Mouse (Mus musculus) limb, embryonic 14.5 days (tissue): ENCODE measurements around the gene 2510002D24Rik. TPM values are rescaled to one million over a fixed set of nuclear protein-coding genes. Genes with fewer than 3 reads are reported as not detected.

ENCODE experiments used
- ATAC-seq: fragments of 200-750 bp; cut with Nextera tagmentation; 2 replicates; pipeline ENCODE4 v1.8.0; 2017; ENCODE audit warnings: low read depth, moderate number of reproducible peaks, moderate TSS enrichment; ENCODE audit not compliant: low FRiP score
- DNase-seq: peaks from one replicate; pipeline ENCODE4 v3.0.0-alpha.2; 2015; ENCODE audit warnings: low spot score
- H3K27ac ChIP-seq: fragments of 300-500 bp; sonication (generic); replicated peaks from 2 replicates; pipeline ENCODE4 v1.5.1; 2014; ENCODE audit warnings: low read depth, mild to moderate bottlenecking, low read length, moderate library complexity, mixed read lengths
- H3K27me3 ChIP-seq: fragments of 300-500 bp; sonication (generic); 2 replicates; pipeline ENCODE4 v1.6.1; 2014; ENCODE audit warnings: low read length, mixed read lengths; ENCODE audit not compliant: control insufficient read depth, insufficient read depth
- H3K36me3 ChIP-seq: fragments of 300-500 bp; sonication (generic); 2 replicates; pipeline ENCODE4 v1.6.1; 2014; ENCODE audit warnings: mild to moderate bottlenecking, low read length, moderate library complexity, mixed read lengths; ENCODE audit not compliant: control insufficient read depth, insufficient read depth
- H3K4me1 ChIP-seq: fragments of 300-500 bp; sonication (generic); 2 replicates; pipeline ENCODE4 v1.6.1; 2014; ENCODE audit warnings: antibody characterized with exemption, low read length, mixed read lengths; ENCODE audit not compliant: control insufficient read depth, insufficient read depth
- H3K4me2 ChIP-seq: fragments of 300-500 bp; sonication (generic); replicated peaks from 2 replicates; pipeline ENCODE4 v1.6.1; 2014; ENCODE audit warnings: low read depth, mild to moderate bottlenecking, low read length, moderate library complexity; ENCODE audit not compliant: severe bottlenecking
- H3K4me3 ChIP-seq: fragments of 300-500 bp; sonication (generic); replicated peaks from 2 replicates; pipeline ENCODE4 v1.5.1; 2014; ENCODE audit warnings: low read length
- H3K9ac ChIP-seq: fragments of 300-500 bp; sonication (generic); 2 replicates; pipeline ENCODE4 v1.6.1; 2014; ENCODE audit warnings: mild to moderate bottlenecking, low read depth, low read length, moderate library complexity; ENCODE audit not compliant: severe bottlenecking
- H3K9me3 ChIP-seq: fragments of 300-500 bp; sonication (generic); 2 replicates; pipeline ENCODE4 v1.6.1; 2016; ENCODE audit warnings: low read length; ENCODE audit not compliant: control insufficient read depth
- POLR2A ChIP-seq: fragments of 200-500 bp; IDR thresholded peaks from 2 replicates; pipeline ENCODE4 v1.8.0; 2012; ENCODE audit warnings: inconsistent platforms, mild to moderate bottlenecking, moderate library complexity, borderline replicate concordance; ENCODE audit not compliant: insufficient read depth, insufficient read length; ENCODE audit errors: extremely low read depth
- WGBS: fragments of 180-500 bp; shearing (Covaris S2); extraction: QIAGEN DNeasy Blood & Tissue Kit; methylation state at CpG from one replicate; pipeline ENCODE4 v1.1.7; 2014; 5-methylcytosine and 5-hydroxymethylcytosine counted together
- polyA plus RNA-seq, 2 experiments: library from polyadenylated mRNA; depleted of rRNA in 1 of 2; stranded (reverse) in 1 of 2; unstranded in 1 of 2; fragments of >200 nt; fragmentation: Nextera tagmentation in 1 of 2; extraction: Ambion mirVana in 1 of 2; gene quantifications; 2 replicates each; pipeline versions ENCODE4 v1.2.1 to v1.2.3; 2012 to 2014

Gene 2510002D24Rik
- polyA plus RNA-seq, 2 experiments: 24.4 to 49.5 TPM

DNA sequence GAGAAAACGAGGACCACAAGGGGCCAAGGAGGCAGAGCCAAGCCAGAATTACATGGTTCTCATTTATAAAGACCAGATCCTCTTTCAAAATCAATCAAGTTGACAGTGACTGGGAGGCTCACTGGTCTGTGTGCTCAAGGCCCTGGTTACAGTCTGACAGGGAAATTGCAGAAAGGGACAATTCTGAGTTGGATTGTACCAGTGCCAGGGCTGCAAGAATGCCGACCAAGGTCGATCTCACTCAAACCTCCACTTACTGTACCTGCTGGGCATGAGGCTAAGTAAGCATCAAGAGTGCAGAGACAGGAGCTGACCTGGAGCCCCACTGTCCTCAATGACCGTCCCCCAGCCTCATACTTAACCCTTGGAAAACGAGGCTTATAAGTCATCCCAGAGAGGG is 38.2 kb upstream of the 2510002D24Rik start:
- ATAC-seq: no peak
- Histone ChIP-seq H3K4me1 (no peaks in the 10 kb centered on the region), H3K36me3 (peaks cover 69% of the 10 kb centered on the region), H3K9ac (no peak overlapping the region), H3K27ac (no peak overlapping the region), H3K4me2 (no peak overlapping the region), H3K9me3 (no peaks in the 10 kb centered on the region), H3K27me3 (no peaks in the 10 kb centered on the region), H3K4me3 (no peak overlapping the region)
- 89% methylated on average over 5 of the region's 5 CpGs for WGBS
- DNase-seq: no peak
- TF ChIP-seq POLR2A: no peak

DNA sequence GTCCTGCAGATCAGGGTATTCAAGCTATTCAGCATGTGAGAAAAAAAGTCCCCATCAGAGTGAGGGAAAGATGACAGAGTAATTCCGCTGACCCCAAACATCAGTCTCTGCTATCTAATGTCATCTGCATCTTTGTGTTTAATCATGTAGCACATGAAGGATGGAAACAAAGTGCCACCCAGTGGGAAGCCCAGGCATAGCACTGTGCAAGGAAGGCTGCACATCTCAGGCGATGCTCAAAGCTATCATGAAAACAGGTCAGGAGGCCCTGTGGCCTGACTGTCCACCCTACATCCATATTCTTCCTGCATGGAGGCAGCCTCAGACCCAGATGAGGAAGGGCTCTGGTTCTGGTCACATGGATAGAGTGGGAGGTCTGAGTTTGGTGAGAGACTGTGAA is 37.5 kb upstream of the 2510002D24Rik start:
- DNase-seq: peak; percentile 13

DNA sequence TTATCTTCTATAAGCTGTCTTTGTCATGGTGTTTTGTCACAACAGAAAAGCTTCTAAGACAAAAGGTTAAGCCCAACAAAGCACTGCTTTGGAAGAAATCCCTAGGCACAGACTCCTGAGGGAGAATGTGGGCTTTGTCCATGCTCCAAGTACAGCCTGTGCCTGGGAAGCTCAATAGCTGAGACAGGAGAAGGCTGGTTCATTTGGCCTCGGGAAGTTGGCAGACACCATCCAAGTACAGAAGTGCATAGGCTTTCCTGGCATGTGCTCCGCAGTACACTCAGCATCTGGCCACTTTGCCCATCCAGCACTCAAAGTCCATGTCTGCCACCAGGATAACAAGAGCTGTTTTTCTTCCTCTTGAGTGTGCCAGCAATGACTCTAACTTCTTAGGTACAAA is 30.6 kb upstream of the 2510002D24Rik start:
- no peak overlapping the region for H3K9ac ChIP-seq
- H3K27me3 ChIP-seq: no peaks in the 10 kb centered on the region
- no peak for TF ChIP-seq POLR2A
- H3K9me3 ChIP-seq: no peaks in the 10 kb centered on the region
- WGBS: 92% methylated on average over 2 of the region's 2 CpGs
- ATAC-seq (no peak), DNase-seq (no peak)
- no peak overlapping the region for H3K4me3 ChIP-seq
- H3K27ac ChIP-seq: no peak overlapping the region
- peaks cover under 1% of the 10 kb centered on the region; the same call in 1 of the 2 replicates for H3K4me1 ChIP-seq
- H3K4me2 ChIP-seq: no peak overlapping the region
- H3K36me3 ChIP-seq: peaks cover 56% of the 10 kb centered on the region

More for the DNA sequence above, 37.5 kb upstream of the 2510002D24Rik start:
- no peak for TF ChIP-seq POLR2A
- Histone ChIP-seq H3K4me2 (no peak overlapping the region), H3K9ac (no peak overlapping the region), H3K27ac (no peak overlapping the region), H3K27me3 (no peaks in the 10 kb centered on the region), H3K9me3 (no peaks in the 10 kb centered on the region), H3K36me3 (peaks cover 65% of the 10 kb centered on the region), H3K4me3 (no peak overlapping the region), H3K4me1 (no peaks in the 10 kb centered on the region)
- 81% methylated on average over 2 of the region's 2 CpGs for WGBS
- no peak for ATAC-seq

DNA sequence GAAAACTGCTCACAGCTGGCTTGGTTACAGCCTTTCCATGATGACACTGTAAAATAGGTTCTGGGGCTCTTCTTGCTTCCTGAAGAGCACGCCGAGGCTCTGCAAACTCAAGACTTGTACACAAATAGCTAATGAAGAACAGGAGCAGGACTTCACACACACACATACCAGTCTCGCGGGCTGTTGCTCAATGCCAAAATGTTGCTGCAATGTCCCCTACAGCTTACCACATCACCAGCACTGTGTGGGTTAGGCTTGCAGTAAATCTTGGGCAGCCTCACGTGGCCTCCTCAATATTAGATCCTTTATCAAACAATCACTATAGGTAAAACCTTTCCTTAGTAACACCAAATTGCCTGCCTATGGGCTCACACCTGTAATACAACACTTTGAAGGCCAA is 27.4 kb upstream of the 2510002D24Rik start:
- Histone ChIP-seq H3K9me3 (no peaks in the 10 kb centered on the region), H3K27ac (no peak overlapping the region), H3K4me2 (no peak overlapping the region), H3K27me3 (no peaks in the 10 kb centered on the region), H3K36me3 (peaks cover 45% of the 10 kb centered on the region), H3K4me3 (no peak overlapping the region), H3K4me1 (peaks cover 12% of the 10 kb centered on the region; the same call in 1 of the 2 replicates), H3K9ac (no peak overlapping the region)
- no peak for TF ChIP-seq POLR2A
- ATAC-seq (no peak), DNase-seq (no peak)
- 96% methylated on average over 5 of the region's 5 CpGs for WGBS

DNA sequence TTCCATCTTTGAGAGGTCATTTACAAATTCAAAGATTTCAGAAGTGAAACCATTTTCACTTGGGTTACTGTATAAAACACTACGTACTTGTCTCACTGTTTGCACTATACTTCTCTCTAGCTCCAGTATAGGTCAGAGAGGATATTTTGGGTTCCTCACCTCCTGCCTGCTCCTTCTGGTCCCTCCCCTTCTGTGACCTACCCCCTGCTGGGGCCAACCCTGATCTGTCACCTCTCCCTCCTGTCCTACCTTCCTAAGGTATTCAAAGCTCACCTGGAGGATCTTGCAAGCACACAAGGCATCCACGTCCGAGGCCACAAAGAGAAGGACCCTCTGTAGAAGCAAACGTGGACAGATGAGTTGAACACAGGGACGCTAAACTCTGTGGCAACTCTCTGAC is 25.3 kb upstream of the 2510002D24Rik start:
- Histone ChIP-seq H3K9ac (peak overlapping the region; percentile 67), H3K36me3 (peaks cover 44% of the 10 kb centered on the region), H3K4me1 (peaks cover 12% of the 10 kb centered on the region; the same call in 1 of the 2 replicates), H3K4me3 (peak overlapping the region; percentile 74), H3K4me2 (peak overlapping the region; percentile 91), H3K27ac (no peak overlapping the region), H3K27me3 (no peaks in the 10 kb centered on the region), H3K9me3 (no peaks in the 10 kb centered on the region)
- DNase-seq: no peak
- 4% methylated on average over 5 of the region's 5 CpGs for WGBS
- no peak for ATAC-seq
- no peak for TF ChIP-seq POLR2A
